Mouse (Mus musculus) layer of hippocampus, adult 2 months (tissue): ENCODE results near the gene Cish. TPM values are rescaled to one million over a fixed set of nuclear protein-coding genes. Genes with fewer than 3 reads are reported as not detected.

Experiments used
- DNase-seq, 2 experiments: peaks; one replicate each; pipeline ENCODE4 v3.0.0; 2022; ENCODE audit warnings: low spot score in 2 of 2
- H3K27ac ChIP-seq: fragments of 200-600 bp; 2 replicates; pipeline ENCODE4 v1.8.1; 2022
- H3K4me3 ChIP-seq: fragments of 200-600 bp; 2 replicates; pipeline ENCODE4 v1.8.1; 2022; ENCODE audit warnings: mild to moderate bottlenecking
- CTCF ChIP-seq: fragments of 200-600 bp; conservative IDR thresholded peaks from 2 replicates; pipeline ENCODE4 v1.8.1; 2022; ENCODE audit warnings: antibody characterized with exemption, mild to moderate bottlenecking, moderate library complexity
- total RNA-seq, 2 experiments: library from RNA; stranded (reverse); gene quantifications; 2 replicates each; pipeline ENCODE4 v1.2.3; 2021

Cish gene
- total RNA-seq, 2 experiments from 2014 or later, result 3.0 to 3.7 TPM

- H3K27ac ChIP-seq, result no peak overlapping the region
- no peak for TF ChIP-seq CTCF
- H3K4me3 ChIP-seq, result no peak overlapping the region
- no peak for DNase-seq
Measured at GRCm38 (mm10) chr9:107324799-107325561, 29.2 kb downstream of the Cish start.

- DNase-seq, result no peak
- TF ChIP-seq CTCF, result no peak
- no peak overlapping the region for H3K27ac ChIP-seq
- no peak overlapping the region for H3K4me3 ChIP-seq
Measured at GRCm38 (mm10) chr9:107325904-107326303, 30.1 kb downstream of the Cish start.

DNA sequence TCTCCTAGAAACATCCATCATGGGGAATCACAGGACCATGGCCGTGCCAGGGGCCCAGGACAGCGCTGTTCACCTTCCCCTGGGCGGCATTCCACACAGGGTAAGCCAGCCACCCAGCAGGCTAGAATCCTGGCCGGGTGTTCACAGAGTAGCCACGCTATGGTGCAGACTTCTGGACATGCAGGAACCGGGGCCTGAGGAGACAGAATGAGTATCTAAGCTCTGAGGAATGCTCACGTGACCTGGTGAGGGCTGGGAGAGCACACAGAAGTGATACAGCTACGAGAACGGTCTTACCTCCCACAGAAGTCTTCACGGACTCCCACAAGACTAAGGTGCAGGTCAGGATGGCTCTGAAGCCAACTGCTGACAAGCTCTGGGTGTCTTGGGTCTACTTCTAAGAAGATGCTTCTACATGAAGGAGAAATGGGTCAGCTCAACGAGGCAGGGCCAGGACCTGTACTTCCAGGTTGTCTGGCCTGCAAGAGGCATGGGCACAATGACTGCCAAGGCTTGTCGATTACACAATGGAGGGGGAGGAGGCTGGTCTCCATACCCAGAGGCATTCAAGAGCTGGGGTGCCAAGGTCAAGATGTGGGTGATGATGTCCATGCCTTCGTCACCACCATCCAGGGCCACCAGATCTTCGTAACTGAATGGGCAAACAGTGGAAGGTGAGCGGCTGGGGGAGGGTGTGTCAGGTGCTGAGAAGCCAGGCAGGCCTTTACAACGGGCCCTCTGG is 32.2 kb downstream of the Cish start:
- TF ChIP-seq CTCF, result no peak
- H3K27ac ChIP-seq, result no peak overlapping the region
- DNase-seq, result no peak
- no peak overlapping the region for H3K4me3 ChIP-seq

DNA sequence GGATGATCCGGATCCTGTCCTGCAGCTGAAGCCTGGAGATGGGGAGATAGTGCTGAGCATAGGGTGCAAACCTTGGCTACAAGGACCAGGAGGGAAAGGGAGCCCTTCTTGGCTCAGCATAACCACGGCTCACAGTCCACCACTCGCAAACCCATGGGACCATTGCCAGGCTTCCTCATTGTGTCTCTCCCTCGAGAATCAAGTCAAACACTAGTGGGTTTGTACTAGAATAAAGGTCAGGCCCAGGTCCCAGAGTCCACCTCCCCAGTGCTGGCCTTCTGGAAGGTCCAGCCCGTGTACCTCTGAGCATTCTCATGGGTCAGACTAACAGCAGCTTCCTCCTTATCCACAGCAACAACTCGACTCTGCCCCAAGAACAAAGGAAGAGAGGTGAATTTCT is 35.0 kb downstream of the Cish start:
- H3K27ac ChIP-seq, result no peak overlapping the region
- H3K4me3 ChIP-seq, result no peak overlapping the region
- TF ChIP-seq CTCF, result no peak

GRCm38 (mm10) chr9:107333686-107334085 is 37.9 kb downstream of the Cish start:
- Histone ChIP-seq H3K27ac (no peak overlapping the region), H3K4me3 (no peak overlapping the region)
- TF ChIP-seq CTCF, result no peak
- no peak for DNase-seq

More for the DNA sequence above, 35.0 kb downstream of the Cish start:
- DNase-seq, result no peak

DNA sequence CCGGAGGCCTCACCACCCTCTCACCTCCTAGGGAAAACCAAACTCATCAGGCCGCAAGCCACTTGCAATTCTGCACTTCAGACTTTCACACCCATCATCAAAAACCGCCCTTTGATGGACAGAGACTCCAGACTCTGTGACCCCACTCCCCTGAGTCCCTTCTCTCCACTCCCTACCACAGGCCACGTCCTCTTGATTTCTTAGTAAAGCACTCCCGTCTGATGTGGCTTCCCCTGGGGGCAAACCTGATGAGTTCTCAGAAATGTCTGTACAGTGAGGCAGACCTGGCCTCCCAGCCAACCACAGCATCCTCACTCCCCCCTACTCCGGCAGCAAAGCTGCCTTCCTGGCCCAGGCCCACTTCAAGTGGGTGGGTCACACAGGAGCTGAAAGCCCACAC is 38.5 kb downstream of the Cish start:
- no peak for TF ChIP-seq CTCF

GRCm38 (mm10) chr9:107335046-107335445 is 39.2 kb downstream of the Cish start:
- Histone ChIP-seq H3K4me3 (no peak overlapping the region), H3K27ac (no peak overlapping the region)
- peak; percentile 30 for TF ChIP-seq CTCF
- DNase-seq, result no peak

More for the DNA sequence above, 38.5 kb downstream of the Cish start:
- DNase-seq, result no peak
- Histone ChIP-seq H3K4me3 (no peak overlapping the region), H3K27ac (no peak overlapping the region)

GRCm38 (mm10) chr9:107335909-107336308 is 40.1 kb downstream of the Cish start:
- peak; percentile 96 for TF ChIP-seq CTCF
- Histone ChIP-seq H3K27ac (no peak overlapping the region), H3K4me3 (no peak overlapping the region)
- peak; percentile 32 to 76 for DNase-seq

GRCm38 (mm10) chr9:107336386-107336785 is 40.6 kb downstream of the Cish start:
- no peak for TF ChIP-seq CTCF
- Histone ChIP-seq H3K27ac (no peak overlapping the region), H3K4me3 (no peak overlapping the region)
- no peak for DNase-seq

DNA sequence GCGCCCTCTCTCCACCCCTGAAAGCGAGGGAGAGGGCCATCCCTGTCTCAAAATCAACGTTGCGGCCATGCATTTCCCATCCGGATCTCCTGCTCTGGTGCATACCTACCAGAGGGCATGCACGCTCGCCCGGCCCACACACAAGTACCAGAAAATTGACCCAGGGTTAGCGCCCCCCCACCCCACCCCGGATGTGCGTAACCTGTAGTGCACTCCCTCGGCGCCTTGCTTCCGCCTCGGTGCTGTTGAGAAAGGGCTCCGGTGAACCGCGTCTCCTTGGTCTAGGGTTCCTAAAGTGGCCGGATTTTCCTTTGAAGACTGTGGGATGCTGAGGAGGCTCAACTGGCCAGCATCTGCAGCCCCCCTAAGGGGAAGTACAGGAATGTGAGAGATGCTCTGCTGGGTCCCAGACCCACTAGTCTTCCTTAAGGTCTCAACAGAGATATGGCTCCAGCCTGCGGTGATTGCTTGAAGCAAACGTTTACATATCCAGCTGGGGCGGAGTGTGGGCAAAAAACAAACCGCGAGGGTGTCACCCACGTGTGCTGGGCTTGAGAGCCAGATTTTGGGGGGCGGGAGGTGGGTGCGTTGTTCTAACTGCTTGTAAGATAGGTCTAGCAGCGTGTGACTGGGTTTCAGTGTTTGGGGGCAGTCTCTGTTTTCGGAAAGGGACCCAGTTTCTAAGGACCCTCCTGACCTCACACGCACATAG is 42.5 kb downstream of the Cish start, which contains the start of gene Hemk1:
Gene Hemk1 (minus strand): TSS at position 179 of the 712 bp plus-strand sequence.
- H3K4me3 ChIP-seq, result peak within 1 kb of the TSS; percentile 69
- TF ChIP-seq CTCF, result no peak
- peak; percentile 75 to 77 for DNase-seq
- peak within 1 kb of the TSS; percentile 97 for H3K27ac ChIP-seq

DNA sequence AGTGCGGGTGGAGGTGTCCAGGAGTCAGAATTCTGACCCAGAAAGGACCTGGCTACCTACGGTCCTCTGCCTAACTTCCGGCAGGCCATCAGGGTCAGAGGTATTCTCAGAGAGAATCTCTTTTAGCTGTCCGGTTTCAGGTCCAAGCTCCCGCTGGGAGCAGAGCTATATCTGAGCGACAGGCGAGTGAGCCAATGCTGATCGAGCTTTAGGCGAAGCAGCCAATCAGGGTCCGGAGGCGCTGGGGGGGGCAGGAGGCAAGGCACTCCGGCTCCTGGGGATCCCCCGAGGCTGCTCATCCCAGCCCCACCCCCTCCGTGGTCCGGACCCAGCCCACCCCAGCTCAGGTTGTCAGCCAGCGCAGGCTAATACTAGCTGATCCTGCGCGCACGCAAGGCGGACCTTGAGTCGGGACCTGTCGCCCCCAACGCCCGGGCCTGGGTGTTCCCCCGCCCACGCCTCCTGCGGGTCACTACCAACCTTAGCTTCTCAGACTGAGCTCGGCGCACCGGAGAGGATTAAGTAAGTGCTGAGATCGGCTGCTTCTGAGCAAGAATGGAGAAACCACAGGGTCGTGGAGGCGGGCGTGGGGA is 44.5 kb downstream of the Cish start, which contains the start of gene 6430571L13Rik:
Gene 6430571L13Rik (plus strand): TSS at position 336 of the 593 bp plus-strand sequence.
- H3K4me3 ChIP-seq, result peak within 1 kb of the TSS; percentile 89
- peak within 1 kb of the TSS; percentile 79 for H3K27ac ChIP-seq
- TF ChIP-seq CTCF, result no peak
- DNase-seq, result peak; percentile 90 to 91

DNA sequence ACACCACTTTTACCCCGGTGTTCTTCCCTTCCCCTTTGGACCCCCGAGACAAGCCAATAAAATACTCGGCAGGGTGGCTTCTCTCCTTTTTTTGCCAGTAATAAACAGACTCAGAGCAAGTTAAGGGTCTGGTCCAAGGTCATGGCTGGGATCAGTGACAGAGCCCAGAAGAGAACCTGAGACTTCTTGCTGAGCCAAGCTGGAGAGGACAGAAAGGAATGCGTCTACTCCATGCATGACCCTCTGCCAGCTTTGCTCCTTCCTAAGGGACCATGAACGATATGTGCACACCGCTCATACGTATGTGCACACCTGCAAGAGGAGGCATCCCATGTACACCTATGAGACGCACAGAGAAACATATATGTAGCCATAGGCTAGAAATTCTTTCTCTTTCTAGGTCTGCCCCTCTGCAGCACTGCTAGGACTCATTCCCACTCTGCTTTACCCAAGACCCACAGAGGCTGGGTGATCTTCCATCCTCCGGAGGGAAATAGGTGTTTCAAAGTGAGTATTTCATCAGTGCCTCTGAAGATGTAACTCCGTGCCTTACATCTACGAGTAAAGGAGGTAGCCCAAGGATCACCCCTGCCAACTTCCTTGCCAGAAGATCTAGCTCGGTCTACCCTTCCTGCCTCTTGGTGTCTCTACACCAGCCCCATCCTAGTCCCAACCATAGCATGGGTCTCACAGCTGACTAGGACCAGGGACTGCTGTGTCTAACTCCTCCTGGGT is 45.3 kb downstream of the Cish start:
- DNase-seq, result no peak
- H3K27ac ChIP-seq, result peak overlapping the region; percentile 79; the same call in 1 of the 2 replicates
- no peak for TF ChIP-seq CTCF
- peak overlapping the region; percentile 89 for H3K4me3 ChIP-seq
